Mouse (Mus musculus) lung, embryonic 14.5 days (tissue): ENCODE results near the gene Aipl1. TPM values are rescaled to one million over a fixed set of nuclear protein-coding genes. Genes with fewer than 3 reads are reported as not detected.

Experiments
- ATAC-seq: fragments of 200-750 bp; cut with Nextera tagmentation; 2 replicates; pipeline ENCODE4 v1.8.0; 2017; ENCODE audit warnings: mild to moderate bottlenecking, moderate TSS enrichment, moderate library complexity; ENCODE audit not compliant: insufficient read depth
- DNase-seq: peaks from one replicate; pipeline ENCODE4 v3.0.0-alpha.2; 2015
- H3K27ac ChIP-seq: fragments of 300-500 bp; sonication (generic); 2 replicates; pipeline ENCODE4 v1.5.1; 2014; ENCODE audit warnings: low read depth, mild to moderate bottlenecking, moderate library complexity
- H3K27me3 ChIP-seq: fragments of 300-500 bp; sonication (generic); 2 replicates; pipeline ENCODE4 v1.6.1; 2014; ENCODE audit warnings: low read length, control low read depth; ENCODE audit not compliant: insufficient read depth
- H3K36me3 ChIP-seq: fragments of 300-500 bp; sonication (generic); 2 replicates; pipeline ENCODE4 v1.6.1; 2014; ENCODE audit warnings: control low read depth; ENCODE audit not compliant: insufficient read depth
- H3K4me1 ChIP-seq: fragments of 300-500 bp; sonication (generic); 2 replicates; pipeline ENCODE4 v1.6.1; 2014; ENCODE audit warnings: antibody characterized with exemption, control low read depth; ENCODE audit not compliant: insufficient read depth
- H3K4me2 ChIP-seq: fragments of 300-500 bp; sonication (generic); 2 replicates; pipeline ENCODE4 v1.6.1; 2014; ENCODE audit warnings: mild to moderate bottlenecking
- H3K4me3 ChIP-seq: fragments of 300-500 bp; sonication (generic); 2 replicates; pipeline ENCODE4 v1.5.1; 2014; ENCODE audit warnings: low read depth, low read length
- H3K9ac ChIP-seq: fragments of 300-500 bp; sonication (generic); 2 replicates; pipeline ENCODE4 v1.6.1; 2014
- H3K9me3 ChIP-seq: fragments of 300-500 bp; sonication (generic); 2 replicates; pipeline ENCODE4 v1.6.1; 2016; ENCODE audit warnings: low read depth, low read length, control low read depth
- CTCF ChIP-seq: IDR thresholded peaks from 2 replicates; pipeline ENCODE4 v1.5.1; 2016; ENCODE audit warnings: antibody characterized with exemption, low read depth
- WGBS: fragments of 180-500 bp; shearing (Covaris S2); extraction: QIAGEN DNeasy Blood & Tissue Kit; methylation state at CpG from one replicate; pipeline ENCODE4 v1.1.7; 2014; 5-methylcytosine and 5-hydroxymethylcytosine counted together
- polyA plus RNA-seq: library from polyadenylated mRNA; unstranded; fragments of >200 nt; fragmentation: Nextera tagmentation; extraction: Ambion mirVana; gene quantifications from 2 replicates; pipeline ENCODE4 v1.2.1, GENCODE M21; 2014

The Aipl1 gene
- polyA plus RNA-seq, 1 experiment from 2014 or later: 0.38 TPM

GRCm38 (mm10) chr11:72050895-72051858 is 13.9 kb upstream of the Aipl1 start:
- Histone ChIP-seq H3K27me3 (peaks cover 8% of the 10 kb centered on the region; the same call in 1 of the 2 replicates), H3K36me3 (peaks cover 20% of the 10 kb centered on the region), H3K9ac (peak overlapping the region; percentile 52), H3K4me1 (peaks cover 4% of the 10 kb centered on the region; the same call in 1 of the 2 replicates), H3K27ac (no peak overlapping the region), H3K9me3 (no peaks in the 10 kb centered on the region), H3K4me2 (peak overlapping the region; percentile 82), H3K4me3 (peak overlapping the region; percentile 44)
- ATAC-seq: peak; percentile 30; the same call in 1 of the 2 replicates
- TF ChIP-seq CTCF: peak; percentile 63
- DNase-seq: peak; percentile 64
- 3% methylated on average over 45 of the region's 45 CpGs for WGBS

GRCm38 (mm10) chr11:72050168-72050894 is 13.0 kb upstream of the Aipl1 start:
- no peak for TF ChIP-seq CTCF
- Histone ChIP-seq H3K27ac (no peak overlapping the region), H3K27me3 (peaks cover 8% of the 10 kb centered on the region; the same call in 1 of the 2 replicates), H3K4me2 (peak overlapping the region; percentile 82), H3K9me3 (no peaks in the 10 kb centered on the region), H3K9ac (peak overlapping the region; percentile 52), H3K36me3 (peaks cover 28% of the 10 kb centered on the region), H3K4me3 (peak overlapping the region; percentile 44), H3K4me1 (peaks cover 4% of the 10 kb centered on the region; the same call in 1 of the 2 replicates)
- 17% methylated on average over 14 of the region's 14 CpGs for WGBS
- ATAC-seq (peak; percentile 12; the same call in 1 of the 2 replicates), DNase-seq (peak; percentile 68)

- Histone ChIP-seq H3K4me1 (peaks cover 4% of the 10 kb centered on the region; the same call in 1 of the 2 replicates), H3K36me3 (peaks cover 39% of the 10 kb centered on the region), H3K4me2 (no peak overlapping the region), H3K27me3 (peaks cover 8% of the 10 kb centered on the region; the same call in 1 of the 2 replicates), H3K9me3 (no peaks in the 10 kb centered on the region), H3K27ac (no peak overlapping the region), H3K9ac (no peak overlapping the region), H3K4me3 (no peak overlapping the region)
- ATAC-seq (no peak), DNase-seq (no peak)
- no peak for TF ChIP-seq CTCF
- 67% methylated on average over 8 of the region's 8 CpGs for WGBS
Measured at GRCm38 (mm10) chr11:72049171-72049759, 12.0 kb upstream of the Aipl1 start.

- Histone ChIP-seq H3K9ac (no peak overlapping the region), H3K27me3 (peaks cover 8% of the 10 kb centered on the region; the same call in 1 of the 2 replicates), H3K9me3 (no peaks in the 10 kb centered on the region), H3K27ac (no peak overlapping the region), H3K36me3 (peaks cover 42% of the 10 kb centered on the region), H3K4me3 (no peak overlapping the region), H3K4me2 (no peak overlapping the region), H3K4me1 (peaks cover 4% of the 10 kb centered on the region; the same call in 1 of the 2 replicates)
- no peak for TF ChIP-seq CTCF
- ATAC-seq (no peak), DNase-seq (no peak)
- WGBS: 60% methylated on average over 6 of the region's 6 CpGs
Measured at GRCm38 (mm10) chr11:72048730-72049129, 11.4 kb upstream of the Aipl1 start.

GRCm38 (mm10) chr11:72044231-72044630 is 6.9 kb upstream of the Aipl1 start:
- 75% methylated on average over 3 of the region's 3 CpGs for WGBS
- Histone ChIP-seq H3K27ac (no peak overlapping the region), H3K4me1 (peaks cover 11% of the 10 kb centered on the region; the same call in 1 of the 2 replicates), H3K4me2 (peak overlapping the region; percentile 65), H3K4me3 (peak overlapping the region; percentile 68; the same call in 1 of the 2 replicates), H3K27me3 (no peaks in the 10 kb centered on the region), H3K36me3 (peaks cover 42% of the 10 kb centered on the region), H3K9ac (no peak overlapping the region), H3K9me3 (no peaks in the 10 kb centered on the region)
- no peak for TF ChIP-seq CTCF
- no peak for ATAC-seq
- no peak for DNase-seq

GRCm38 (mm10) chr11:72042631-72043030 is 5.3 kb upstream of the Aipl1 start:
- TF ChIP-seq CTCF: no peak
- Histone ChIP-seq H3K27ac (peak overlapping the region; percentile 36; the same call in 1 of the 2 replicates), H3K4me3 (peak overlapping the region; percentile 68), H3K36me3 (peaks cover 35% of the 10 kb centered on the region), H3K4me2 (peak overlapping the region; percentile 65), H3K9ac (peak overlapping the region; percentile 74), H3K4me1 (peaks cover 11% of the 10 kb centered on the region; the same call in 1 of the 2 replicates), H3K9me3 (no peaks in the 10 kb centered on the region), H3K27me3 (no peaks in the 10 kb centered on the region)
- DNase-seq (no peak), ATAC-seq (no peak)
- WGBS: under 1% methylated on average over 14 of the region's 14 CpGs
